Mouse (Mus musculus): ENCODE measurements at regions not wholly inside any gene's neighbourhood (a gene's known extent, or its start where the extent isn't known, plus 50 kb on each side); places are given as distances from the start of the nearest gene placed in this dataset.

DNA sequence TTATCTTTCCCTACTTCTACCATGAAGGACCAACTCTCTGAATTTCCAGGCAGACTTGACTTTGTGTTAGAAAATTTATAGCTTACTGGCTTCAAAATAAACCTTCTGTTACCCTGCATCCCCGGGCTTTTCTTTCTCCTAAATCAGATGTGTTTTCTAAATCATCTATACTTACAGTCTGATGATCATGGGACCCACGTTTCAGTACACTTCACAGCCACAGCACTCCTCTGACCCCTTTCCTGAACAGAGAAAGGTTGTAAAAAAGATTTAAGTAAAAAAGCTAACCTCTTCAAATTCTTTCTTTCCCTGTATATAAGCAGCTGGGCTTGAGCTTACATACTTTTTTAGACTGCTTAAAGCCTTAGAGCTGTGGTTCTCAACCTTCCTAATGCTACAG lies 783.5 kb downstream of the Cypt12 start:
- DNase-seq (ENCODE audit: low spot score) (no peak), ATAC-seq (no peak)
- Histone ChIP-seq H3K9ac (replicated peaks; ENCODE audit: low read length) (no peak overlapping the region), H3K36me3 (ENCODE audit: insufficient read depth, low read length) (no peaks in the 10 kb centered on the region), H3K4me2 (ENCODE audit: low read depth, low read length) (no peak overlapping the region), H3K4me1 (ENCODE audit: insufficient read depth, low read length) (no peaks in the 10 kb centered on the region), H3K27me3 (ENCODE audit: insufficient read depth, low read length) (no peaks in the 10 kb centered on the region), H3K4me3 (ENCODE audit: low read length) (no peak overlapping the region), H3K27ac (no peak overlapping the region), H3K9me3 (ENCODE audit: low read length) (no peaks in the 10 kb centered on the region)
- no peak for TF ChIP-seq CTCF (IDR thresholded peaks at IDR 0.05; ENCODE audit: low read depth)
- whole genome bisulfite sequencing, result 66% methylated on average over 2 of the region's 2 CpGs

DNA sequence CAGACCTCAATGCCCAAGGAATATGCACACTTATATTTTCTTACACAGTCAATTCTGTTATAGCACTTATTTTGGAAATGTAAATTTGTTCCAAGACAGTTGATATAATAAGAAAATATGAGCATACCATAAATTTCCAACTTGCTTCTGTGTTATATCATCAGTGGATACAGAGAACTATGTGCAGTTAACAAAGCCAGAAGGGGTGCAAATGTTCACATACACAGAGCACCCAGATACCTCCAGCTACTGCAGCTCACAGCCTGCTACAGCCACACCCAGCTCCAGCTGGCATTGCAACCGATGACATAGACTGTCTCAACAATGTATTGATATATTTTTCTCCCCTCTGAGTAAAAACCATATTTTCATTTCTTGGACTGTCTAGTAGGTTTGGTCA lies 785.3 kb downstream of the Cypt12 start:
- H3K27ac ChIP-seq, result no peak overlapping the region
- DNase-seq (ENCODE audit: low spot score) (no peak), ATAC-seq (no peak)
- no peak overlapping the region for H3K9ac ChIP-seq (replicated peaks; ENCODE audit: low read length)
- no peaks in the 10 kb centered on the region for H3K9me3 ChIP-seq (ENCODE audit: low read length)
- H3K4me1 ChIP-seq (ENCODE audit: insufficient read depth, low read length), result no peaks in the 10 kb centered on the region
- no peaks in the 10 kb centered on the region for H3K27me3 ChIP-seq (ENCODE audit: insufficient read depth, low read length)
- H3K4me3 ChIP-seq (ENCODE audit: low read length), result no peak overlapping the region
- H3K4me2 ChIP-seq (ENCODE audit: low read depth, low read length), result no peak overlapping the region
- no peak for TF ChIP-seq CTCF (IDR thresholded peaks at IDR 0.05; ENCODE audit: low read depth)
- H3K36me3 ChIP-seq (ENCODE audit: insufficient read depth, low read length), result no peaks in the 10 kb centered on the region
- WGBS, result 73% methylated on average over 1 of the region's 1 CpGs

DNA sequence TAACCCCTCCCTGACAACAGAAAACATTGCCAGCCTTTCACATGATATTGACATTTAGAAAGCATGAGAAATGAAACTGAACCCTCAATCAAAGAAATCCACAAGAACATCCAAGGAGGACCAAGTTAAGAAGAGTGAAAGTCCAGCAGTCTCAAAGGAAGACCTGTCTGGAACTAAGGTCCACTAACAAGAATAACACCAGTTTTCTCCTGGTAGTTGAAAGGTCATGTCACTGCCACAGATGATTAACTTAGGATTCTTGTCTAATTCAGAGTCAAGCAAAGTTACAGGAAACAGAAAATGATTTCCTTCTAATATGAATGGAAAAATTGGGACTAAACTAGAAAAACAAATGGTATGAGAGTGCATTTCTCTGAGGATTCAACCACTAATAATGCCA lies 790.7 kb downstream of the Cypt12 start:
- Histone ChIP-seq H3K27ac (no peak overlapping the region), H3K9ac (replicated peaks; ENCODE audit: low read length) (no peak overlapping the region), H3K27me3 (ENCODE audit: insufficient read depth, low read length) (no peaks in the 10 kb centered on the region), H3K9me3 (ENCODE audit: low read length) (no peaks in the 10 kb centered on the region), H3K4me3 (ENCODE audit: low read length) (no peak overlapping the region), H3K4me2 (ENCODE audit: low read depth, low read length) (no peak overlapping the region), H3K36me3 (ENCODE audit: insufficient read depth, low read length) (no peaks in the 10 kb centered on the region), H3K4me1 (ENCODE audit: insufficient read depth, low read length) (no peaks in the 10 kb centered on the region)
- no peak for TF ChIP-seq CTCF (IDR thresholded peaks at IDR 0.05; ENCODE audit: low read depth)
- ATAC-seq (no peak), DNase-seq (ENCODE audit: low spot score) (no peak)

DNA sequence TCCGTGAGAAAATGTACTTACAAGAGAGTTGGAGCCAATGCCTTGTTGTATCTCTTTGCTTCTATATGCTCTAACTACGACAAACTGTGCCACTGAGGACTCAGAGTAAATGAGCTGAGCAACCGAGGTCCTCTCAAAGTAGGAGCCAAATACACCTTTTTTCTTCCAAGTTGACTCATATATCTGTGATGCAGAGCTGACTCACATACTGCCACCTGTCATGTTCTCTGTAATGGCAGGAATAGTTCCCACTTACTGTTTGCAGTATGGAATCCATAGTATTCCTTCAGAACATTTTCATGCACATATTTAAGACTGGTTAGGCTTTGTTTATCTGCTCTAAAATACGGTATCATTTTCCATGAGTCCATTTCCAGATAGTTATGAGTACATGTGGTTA lies 792.1 kb downstream of the Cypt12 start:
- Histone ChIP-seq H3K27ac (no peak overlapping the region), H3K9me3 (ENCODE audit: low read length) (no peaks in the 10 kb centered on the region), H3K4me2 (ENCODE audit: low read depth, low read length) (no peak overlapping the region), H3K36me3 (ENCODE audit: insufficient read depth, low read length) (no peaks in the 10 kb centered on the region), H3K4me3 (ENCODE audit: low read length) (no peak overlapping the region), H3K4me1 (ENCODE audit: insufficient read depth, low read length) (no peaks in the 10 kb centered on the region), H3K9ac (replicated peaks; ENCODE audit: low read length) (no peak overlapping the region), H3K27me3 (ENCODE audit: insufficient read depth, low read length) (no peaks in the 10 kb centered on the region)
- no peak for TF ChIP-seq CTCF (IDR thresholded peaks at IDR 0.05; ENCODE audit: low read depth)
- DNase-seq (ENCODE audit: low spot score) (no peak), ATAC-seq (no peak)
- 88% methylated on average over 4 of the region's 4 CpGs for WGBS

DNA sequence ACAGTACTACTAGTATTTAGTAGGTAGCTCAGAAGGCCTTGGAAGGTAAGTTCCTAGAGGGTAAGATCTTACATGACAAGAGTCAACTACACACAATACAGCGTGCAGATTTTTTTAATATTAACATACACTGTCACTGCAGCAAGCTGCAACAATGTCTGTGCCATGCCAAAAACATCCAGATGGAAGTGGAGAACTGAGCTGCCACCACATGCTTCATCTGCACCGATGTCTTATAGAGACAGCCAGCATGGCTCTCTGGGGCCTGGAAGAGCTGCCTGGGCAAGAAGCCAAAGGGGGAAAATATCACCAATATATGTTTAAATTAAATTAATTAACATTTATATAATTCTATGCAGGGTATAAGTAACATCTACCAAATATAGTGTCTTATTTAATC lies 795.3 kb downstream of the Cypt12 start:
- ATAC-seq, result no peak
- Histone ChIP-seq H3K27ac (no peak overlapping the region), H3K4me3 (ENCODE audit: low read length) (no peak overlapping the region), H3K9me3 (ENCODE audit: low read length) (no peaks in the 10 kb centered on the region), H3K9ac (replicated peaks; ENCODE audit: low read length) (no peak overlapping the region), H3K27me3 (ENCODE audit: insufficient read depth, low read length) (no peaks in the 10 kb centered on the region), H3K4me1 (ENCODE audit: insufficient read depth, low read length) (no peaks in the 10 kb centered on the region), H3K36me3 (ENCODE audit: insufficient read depth, low read length) (no peaks in the 10 kb centered on the region), H3K4me2 (ENCODE audit: low read depth, low read length) (no peak overlapping the region)
- no peak for TF ChIP-seq CTCF (IDR thresholded peaks at IDR 0.05; ENCODE audit: low read depth)
- no peak for DNase-seq (ENCODE audit: low spot score)
- 59% methylated on average over 2 of the region's 2 CpGs for WGBS

DNA sequence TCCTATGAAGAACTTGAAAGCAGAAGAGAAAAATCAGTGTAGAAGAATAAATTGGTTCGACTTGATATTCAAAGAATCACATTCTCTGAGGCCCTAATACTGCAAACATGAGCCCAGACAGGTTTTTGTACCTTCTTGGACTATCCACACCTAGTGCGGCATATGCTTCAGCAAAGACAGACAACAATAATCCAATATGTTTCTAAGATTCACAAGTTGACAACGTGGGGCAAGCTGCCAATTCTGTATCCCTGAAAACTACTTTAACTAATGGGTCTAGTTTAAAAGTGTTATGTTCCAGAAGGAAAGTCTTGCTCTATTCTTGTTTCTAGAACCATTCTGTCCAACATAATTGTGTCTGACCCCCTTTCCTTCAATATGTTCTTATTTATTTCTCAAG lies 796.0 kb downstream of the Cypt12 start:
- H3K4me3 ChIP-seq (ENCODE audit: low read length), result no peak overlapping the region
- ATAC-seq (no peak), DNase-seq (ENCODE audit: low spot score) (no peak)
- H3K4me1 ChIP-seq (ENCODE audit: insufficient read depth, low read length), result no peaks in the 10 kb centered on the region
- H3K27ac ChIP-seq, result no peak overlapping the region
- H3K4me2 ChIP-seq (ENCODE audit: low read depth, low read length), result no peak overlapping the region
- WGBS, result 80% methylated on average over 3 of the region's 3 CpGs
- no peaks in the 10 kb centered on the region for H3K9me3 ChIP-seq (ENCODE audit: low read length)
- TF ChIP-seq CTCF (IDR thresholded peaks at IDR 0.05; ENCODE audit: low read depth), result no peak
- H3K27me3 ChIP-seq (ENCODE audit: insufficient read depth, low read length), result no peaks in the 10 kb centered on the region
- no peaks in the 10 kb centered on the region for H3K36me3 ChIP-seq (ENCODE audit: insufficient read depth, low read length)
- no peak overlapping the region for H3K9ac ChIP-seq (replicated peaks; ENCODE audit: low read length)

DNA sequence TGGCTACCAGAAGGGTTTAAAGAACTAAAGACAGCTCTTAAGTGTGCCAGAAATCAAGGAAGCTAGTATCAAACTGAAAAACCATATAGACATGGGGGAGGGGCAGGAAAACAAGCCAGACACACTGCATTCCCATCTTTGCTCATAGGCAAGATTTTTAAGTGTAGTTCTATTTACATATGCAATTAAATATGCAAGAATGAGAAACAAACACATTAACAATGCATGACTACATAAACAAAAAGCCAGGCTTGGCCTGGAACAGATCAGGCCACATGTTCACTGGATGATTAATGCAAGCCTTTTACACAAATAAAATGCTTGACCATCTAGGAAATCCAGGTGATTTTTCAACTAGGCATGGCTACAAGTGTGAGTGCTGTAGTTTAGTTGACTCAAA lies 798.0 kb downstream of the Cypt12 start:
- no peak for TF ChIP-seq CTCF (IDR thresholded peaks at IDR 0.05; ENCODE audit: low read depth)
- no peak for DNase-seq (ENCODE audit: low spot score)
- H3K4me2 ChIP-seq (ENCODE audit: low read depth, low read length), result no peak overlapping the region

More for the DNA sequence above, 798.0 kb downstream of the Cypt12 start:
- Histone ChIP-seq H3K27me3 (ENCODE audit: insufficient read depth, low read length) (no peaks in the 10 kb centered on the region), H3K4me1 (ENCODE audit: insufficient read depth, low read length) (no peaks in the 10 kb centered on the region), H3K27ac (no peak overlapping the region), H3K9me3 (ENCODE audit: low read length) (no peaks in the 10 kb centered on the region), H3K4me3 (ENCODE audit: low read length) (no peak overlapping the region), H3K9ac (replicated peaks; ENCODE audit: low read length) (no peak overlapping the region), H3K36me3 (ENCODE audit: insufficient read depth, low read length) (no peaks in the 10 kb centered on the region)
- no peak for ATAC-seq

All from hindbrain, postnatal 0 days (tissue).